Mouse (Mus musculus) heart, adult 9 months (tissue): ENCODE data around the gene Srp54a.
"Not testable (repeated sequence)": the region's sequence is repeated elsewhere in the genome, so short reads cannot be mapped to it uniquely, and the experiment has no call there.

Source experiments
- DNase-seq, 2 experiments: peaks; one replicate each; pipeline ENCODE4 v3.0.0; 2022; ENCODE audit warnings: low spot score in 2 of 2

The Srp54a gene

DNA sequence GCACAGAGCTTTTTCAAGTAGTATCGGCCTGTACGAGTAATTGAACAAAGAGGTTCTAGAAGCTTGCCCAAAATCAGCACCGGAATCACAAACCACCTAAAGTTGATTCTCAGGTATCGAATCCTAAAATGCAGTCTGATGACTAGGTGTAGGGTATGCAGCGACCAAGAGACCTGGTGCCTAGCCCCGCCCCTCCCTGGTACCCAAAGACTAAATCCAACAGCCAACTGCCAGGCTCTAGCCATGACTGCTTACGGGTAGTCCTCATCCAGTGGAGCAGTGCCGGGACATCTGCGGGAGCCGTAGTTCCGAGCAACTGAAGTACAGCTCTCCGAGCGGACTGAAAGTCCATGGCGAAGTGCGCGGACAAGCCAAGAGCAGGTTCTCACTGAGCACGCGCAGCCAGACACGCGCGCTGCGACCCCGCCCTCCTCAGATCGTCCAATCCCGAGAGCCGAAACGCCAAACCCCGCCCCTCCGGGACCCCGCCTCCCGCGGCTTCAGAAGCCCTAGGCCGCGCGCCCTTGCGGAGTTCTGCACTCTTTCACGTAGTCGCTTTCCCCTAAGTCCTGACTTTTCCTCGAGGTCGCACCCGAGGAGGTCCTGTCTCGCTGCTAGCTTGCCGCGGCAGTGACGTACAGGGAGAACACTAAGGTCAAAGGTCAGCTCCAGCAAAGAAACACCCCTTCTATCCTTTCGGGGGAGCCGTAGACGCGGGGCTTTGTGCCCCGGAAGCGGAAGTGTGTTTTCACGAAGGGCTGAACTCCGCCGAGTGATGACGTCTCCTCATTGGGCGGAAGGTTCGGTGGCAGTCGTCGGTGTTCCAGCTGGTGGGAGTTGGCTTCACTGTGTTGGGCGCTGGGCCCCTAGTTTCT is at the start of gene Srp54a, which contains the start of gene 2700097O09Rik:
TSS of gene Srp54a (plus strand) at position 537 of the 875 bp plus-strand sequence.
TSS of gene 2700097O09Rik (minus strand) at position 385 of the 875 bp plus-strand sequence.
- DNase-seq = peak; percentile 94 to 95

DNA sequence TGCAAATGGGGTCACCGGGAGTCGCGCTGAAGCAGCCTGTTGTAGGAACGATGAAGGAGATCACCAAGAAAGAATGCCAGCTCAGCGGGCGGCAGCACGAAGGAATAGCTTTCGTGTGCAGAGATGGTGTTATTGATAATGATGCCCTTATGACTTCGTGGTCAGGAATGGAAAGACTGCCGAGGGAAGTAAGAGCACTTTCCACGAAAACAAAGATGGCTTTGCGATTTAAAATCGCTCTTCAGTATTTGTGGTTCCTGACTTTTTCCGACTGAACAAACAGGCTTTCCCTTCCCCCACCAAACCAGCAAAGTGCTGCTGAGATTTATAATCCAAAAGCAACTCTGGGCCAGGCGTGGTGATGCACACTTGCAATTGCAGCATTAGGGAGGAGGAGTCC is 39.1 kb upstream of the Srp54a start:
- DNase-seq = no peak

DNA sequence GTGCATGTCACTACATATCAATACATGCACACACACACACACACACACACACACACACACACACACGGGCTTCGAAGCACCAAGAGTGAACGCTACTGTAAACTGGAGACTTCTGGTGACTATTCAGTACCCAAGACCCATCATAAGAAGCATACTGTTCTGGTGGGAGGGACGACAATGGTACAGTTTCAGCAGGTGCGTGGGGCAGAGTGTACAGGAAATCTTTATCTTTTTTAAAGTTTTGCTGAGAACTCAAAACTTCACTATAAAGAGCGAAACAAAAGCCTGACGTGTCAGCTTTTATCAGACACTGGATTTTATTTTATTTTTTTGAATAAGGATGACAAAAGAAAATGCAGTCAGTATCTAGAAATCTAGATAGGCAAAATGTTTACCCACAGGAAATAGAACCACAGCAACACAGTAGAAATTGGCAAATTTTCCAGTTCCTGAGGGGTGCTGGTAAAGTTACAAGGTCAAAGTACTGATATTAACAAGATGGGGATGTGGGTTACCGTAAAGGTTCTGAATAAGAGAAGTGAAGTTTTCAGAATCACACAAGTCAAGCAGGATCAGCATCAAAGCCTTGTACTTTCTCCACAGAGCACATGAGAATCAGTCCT is 30.2 kb upstream of the Srp54a start:
- no peak for DNase-seq

DNA sequence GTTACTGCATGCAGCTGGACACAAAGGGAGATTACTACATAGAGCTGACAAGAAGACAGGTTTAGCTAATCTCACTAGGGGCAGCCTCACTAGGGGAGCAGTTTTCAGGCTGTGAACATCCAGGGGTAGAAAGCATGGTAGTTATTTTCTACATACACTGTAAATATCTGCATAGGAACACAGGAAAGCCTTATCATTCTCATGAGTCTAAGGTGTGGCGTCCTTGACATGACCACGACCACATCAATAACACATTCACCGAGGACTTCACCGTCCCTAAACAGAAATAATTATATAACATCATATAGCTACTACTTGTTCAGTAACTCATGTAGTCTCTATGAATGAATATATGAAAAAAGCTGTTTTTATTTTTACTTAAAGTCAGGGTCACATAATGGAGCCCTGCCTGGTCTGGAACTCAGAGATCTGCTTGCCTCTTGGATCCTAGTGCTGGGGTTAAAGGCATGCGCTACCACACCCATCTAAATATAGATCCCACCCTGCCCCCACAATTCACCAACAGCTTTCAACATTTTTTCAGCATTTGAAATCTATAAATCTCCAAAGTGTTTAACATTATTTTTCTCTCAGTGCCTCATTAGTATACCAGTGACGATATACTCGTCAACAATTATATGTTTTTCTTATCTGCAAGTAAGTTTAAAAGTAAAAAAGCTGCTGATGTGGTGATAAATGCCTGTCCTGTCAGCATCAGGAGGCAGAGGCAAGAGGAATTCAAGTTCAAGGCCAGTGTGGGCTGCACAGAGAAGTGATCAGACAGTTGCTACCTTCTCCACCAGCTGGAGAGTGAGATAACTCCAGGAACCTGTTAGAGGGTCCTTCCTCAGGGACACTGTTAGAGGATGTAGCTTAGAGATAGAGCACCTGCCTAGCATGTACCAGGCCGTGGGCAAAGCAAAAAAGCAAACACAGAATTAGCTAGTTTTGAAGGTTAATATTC is 28.6 kb upstream of the Srp54a start:
- DNase-seq = no peak

DNA sequence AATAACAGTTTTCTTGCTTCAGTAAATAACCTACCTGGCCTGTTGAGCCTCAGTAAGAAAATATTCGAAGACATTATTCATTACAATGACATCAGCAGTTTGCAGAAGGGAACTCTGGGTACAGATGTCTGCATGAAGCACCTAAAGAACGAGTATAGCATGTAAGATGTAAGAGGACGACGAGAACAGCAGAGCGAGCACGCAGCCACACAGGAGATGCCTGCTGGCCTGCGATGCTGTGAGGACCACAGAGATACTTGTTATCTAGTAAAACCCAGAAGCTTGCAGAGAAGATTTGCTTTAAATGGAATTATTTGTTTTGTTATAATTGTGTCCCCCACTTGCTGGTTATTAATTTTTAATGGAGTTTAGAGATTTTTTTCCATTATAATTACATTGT is 26.8 kb upstream of the Srp54a start:
- no peak for DNase-seq

DNA sequence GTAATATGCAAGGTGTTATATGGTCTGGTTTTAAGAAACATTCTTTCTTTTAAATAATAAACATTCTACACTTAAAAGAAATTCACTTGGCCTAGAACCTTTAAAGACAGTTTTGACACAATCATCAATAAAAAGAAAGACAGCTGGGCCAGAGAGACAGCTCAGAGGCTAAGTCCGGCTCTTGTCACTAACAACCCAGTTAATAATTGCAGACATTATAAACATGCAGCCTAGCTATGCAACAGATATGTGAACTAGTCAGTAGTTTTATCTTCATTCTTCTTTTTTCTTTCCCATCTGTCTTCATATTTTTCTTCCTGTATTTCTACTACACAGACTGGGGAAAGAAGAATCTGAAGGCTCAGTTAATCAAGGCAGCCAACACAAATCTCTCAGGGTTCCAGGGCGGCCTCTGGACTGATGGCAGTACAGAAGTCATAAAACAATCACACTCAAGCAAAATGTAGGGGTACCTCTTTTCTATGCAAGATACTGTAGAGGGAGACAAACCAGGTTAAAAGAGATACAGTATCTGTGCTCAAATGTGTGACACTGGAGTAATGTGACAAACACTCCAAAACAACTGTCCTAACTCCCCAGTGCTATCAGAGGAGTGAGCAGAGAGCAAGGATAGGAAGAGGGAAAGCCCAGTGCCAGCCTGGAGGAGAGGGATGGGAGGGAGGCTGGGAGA is 25.4 kb upstream of the Srp54a start:
- DNase-seq = no peak

DNA sequence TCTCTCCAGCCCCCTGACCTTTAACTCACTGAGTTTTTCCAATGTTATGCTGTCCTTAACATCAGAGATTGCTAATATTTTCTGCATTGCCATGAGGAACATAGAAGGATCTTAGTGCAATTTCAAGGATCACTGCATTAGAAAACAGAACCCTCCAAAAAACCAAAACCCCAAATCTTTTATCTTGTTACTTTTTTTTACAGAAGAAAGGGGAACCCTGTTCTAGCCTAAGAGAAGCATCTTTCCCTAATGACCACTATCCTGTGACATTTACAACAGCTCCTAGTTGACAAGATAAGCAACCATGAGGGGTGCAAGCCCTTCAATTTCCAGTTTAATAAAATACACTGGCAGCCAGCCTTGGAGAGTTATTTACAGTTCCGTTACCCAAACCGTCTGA is 23.4 kb upstream of the Srp54a start:
- no peak for DNase-seq

DNA sequence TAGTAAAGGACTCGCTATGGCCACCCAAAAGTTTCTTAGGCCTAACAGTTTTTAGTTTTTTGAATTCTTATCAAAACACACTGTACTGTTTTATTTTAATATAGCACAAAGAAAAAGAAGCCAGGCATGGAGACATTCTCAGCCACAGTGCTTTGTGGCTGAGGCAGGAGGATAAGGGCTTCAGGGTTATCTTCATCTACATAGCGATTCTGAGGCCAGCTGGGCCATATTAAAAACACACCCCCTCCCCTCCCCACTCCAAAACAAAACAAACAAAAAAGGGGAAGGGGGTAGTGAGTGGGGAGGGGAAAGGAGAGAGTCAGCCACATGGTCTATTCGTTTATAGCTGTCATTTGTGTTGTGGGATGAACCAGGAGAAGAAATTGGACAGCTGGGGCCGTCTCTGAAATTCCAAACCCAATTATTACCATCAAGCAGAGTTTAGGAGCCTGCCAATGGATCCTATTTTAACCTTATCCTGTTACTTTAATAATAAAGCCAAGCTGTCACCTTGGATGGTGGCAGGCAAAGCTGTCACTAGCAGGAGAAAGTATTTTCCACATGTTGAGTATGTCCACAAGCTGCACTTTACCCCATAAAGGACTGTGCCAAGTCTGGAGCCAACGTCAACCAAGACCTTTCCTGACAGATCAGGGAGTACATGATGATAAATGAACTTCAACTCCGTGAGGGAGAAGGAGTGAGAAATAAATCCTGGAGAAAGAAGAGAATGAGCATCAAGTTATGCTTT is 21.0 kb upstream of the Srp54a start:
- peak; percentile 30 to 46 for DNase-seq

DNA sequence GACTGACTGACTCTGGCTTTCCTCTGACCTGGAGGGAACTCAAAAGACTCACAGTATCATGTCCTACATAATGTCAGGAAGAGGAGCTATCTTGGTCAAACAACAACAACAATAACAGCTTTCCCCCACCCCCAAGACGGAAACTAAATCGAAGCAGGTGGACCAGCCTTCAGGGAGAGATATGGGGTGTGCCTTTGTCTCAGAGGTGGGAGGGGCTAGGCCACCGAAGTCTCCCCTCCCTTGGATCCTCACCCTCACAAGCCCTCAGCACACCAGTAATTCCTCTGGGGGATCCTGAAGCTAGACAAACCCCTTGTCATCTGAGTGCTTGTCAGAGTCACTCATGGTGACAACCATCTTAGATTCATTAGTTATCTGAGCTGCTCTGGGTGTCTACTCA is 20.2 kb upstream of the Srp54a start:
- DNase-seq = no peak

DNA sequence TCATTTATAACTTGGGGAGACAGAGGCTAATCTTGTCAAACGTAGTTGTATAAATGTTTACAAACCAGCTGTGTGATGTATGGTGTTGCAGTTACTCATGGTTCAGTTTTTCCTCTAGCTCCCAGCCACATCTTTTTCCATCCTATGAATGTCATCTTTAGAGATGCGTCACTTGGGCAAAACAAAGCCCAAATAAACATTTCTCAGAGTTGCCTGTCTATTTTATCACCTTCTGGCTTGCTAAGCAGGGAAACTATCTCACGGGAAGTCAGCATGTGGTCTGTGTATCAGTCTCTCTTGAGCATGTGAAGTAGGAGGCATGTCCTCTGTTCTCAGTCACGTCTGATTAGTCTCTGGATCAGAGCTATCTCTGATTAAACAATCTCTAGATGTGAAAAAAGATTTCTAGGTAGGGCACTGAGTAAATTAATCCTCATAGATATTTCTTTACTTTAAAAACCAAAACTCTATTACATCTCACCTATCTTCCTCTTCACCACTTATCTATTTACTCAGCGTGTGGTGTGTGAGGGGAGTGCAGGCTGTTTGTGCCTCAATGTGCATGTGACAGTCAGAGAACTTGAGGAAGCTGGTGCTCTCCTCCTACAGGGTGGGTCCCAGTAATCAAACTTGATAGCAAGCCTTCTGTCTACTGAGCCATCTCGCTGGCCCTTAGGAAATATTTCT is 19.7 kb upstream of the Srp54a start:
- DNase-seq = no peak

DNA sequence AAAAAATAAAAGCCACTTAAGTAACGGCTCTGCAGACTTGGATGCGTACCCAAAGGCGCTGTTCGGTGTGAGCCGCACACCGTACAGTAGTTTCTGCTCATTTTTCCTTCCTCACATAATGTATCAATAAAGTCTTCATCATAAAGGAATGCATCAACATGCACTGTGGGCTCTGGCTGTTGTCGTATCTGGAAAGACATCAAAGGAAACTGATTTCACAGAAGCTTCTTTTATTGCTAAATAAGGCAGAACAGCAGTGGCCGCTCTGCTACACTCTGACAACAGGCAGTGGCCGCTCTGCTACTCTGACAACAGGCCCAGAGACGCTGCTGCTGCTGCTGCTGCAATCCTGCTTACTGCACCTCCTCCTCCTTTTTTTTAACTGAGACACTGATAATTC is 19.1 kb upstream of the Srp54a start:
- no peak for DNase-seq

DNA sequence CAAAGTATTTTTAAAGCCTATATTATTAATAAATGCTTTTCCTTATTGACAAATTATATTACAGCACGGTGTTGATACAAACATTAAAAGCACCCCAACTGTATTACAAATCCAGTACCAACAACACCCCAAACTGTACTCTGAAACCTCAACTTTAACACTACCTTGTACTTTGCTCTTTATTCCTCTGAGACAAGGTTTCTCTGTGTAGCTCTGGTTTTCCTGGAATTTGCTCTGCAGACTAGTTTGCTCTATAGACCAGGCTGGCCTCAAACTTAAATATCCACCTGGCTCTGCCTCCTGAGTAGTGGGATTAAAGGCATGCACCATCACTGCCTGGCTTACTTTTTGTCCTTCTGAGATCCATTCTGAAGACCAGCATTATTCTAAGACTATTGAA is 17.9 kb upstream of the Srp54a start:
- no peak for DNase-seq

DNA sequence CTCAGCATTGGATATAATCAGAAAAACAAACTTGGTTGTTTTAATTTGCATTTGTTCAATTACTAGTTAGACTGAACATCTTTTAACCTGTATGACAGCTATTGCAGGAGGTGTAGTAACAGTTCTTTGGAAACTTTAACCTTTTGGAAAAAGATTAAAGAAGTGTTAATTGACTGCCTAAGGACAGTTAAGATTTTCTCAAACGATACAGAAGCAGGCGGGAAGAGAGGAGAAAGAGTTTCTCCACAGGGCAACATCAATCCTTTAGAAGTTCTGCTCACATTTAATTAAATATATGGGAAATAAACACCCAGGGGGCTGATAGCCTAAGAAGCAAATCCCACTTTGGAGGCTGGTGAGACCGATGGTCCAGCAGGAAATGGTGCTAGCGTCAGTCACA is 7.6 kb upstream of the Srp54a start:
- DNase-seq = no peak

DNA sequence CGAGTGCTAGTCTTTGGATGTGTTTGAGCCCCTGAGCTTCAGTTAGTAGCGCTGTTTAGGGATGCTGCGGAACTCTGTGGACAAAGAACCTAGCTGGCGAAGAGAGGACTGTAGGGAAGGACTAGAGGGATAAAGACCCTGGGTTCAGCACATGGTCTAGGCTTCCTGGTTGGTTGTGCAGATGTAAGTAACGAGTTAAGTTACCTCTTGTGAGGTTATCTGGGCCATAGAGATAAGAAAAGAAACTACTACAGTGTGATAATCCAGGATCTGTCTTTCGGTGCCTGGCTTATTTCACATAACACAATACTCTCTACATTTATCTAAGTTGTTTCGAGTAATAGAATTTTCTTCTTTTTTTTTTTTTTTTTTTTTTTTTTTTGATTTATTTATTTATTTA is 6.4 kb upstream of the Srp54a start:
- no peak for DNase-seq

DNA sequence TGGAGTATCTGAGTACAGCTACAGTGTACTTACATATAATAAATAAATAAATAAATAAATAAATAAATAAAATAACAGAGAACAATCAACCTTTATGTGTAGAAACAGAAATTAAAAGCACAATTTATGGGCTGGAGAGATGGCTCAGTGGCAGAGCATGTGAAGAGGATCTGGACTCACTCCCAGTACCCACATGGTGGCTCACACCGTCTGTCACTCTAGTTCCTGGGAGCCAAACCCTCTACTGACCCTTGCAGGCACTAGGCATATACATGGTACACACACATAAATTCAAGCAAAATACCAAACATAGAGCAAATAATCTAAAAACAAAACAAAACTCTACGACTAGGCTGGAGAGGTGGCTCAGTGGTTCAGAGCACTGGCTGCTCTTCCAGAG is 4.8 kb upstream of the Srp54a start:
- no peak for DNase-seq

DNA sequence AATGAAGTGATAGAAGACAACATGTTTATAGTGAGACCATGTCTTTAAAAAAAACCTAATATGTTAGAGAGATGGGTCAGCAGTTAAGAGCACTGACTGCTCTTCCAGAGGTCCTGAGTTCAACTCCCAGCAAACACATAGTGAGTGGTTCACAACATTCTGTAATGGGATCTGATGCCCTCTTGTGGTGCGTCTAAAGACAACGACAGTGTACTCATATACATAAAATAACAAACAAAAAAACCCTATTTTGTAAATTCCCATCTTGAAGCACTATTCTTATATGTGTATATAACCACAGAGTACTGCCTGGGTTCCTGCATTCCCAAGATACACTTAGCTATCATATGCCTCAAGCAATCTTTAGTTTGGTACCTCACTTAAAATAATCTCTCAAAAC is 1.4 kb upstream of the Srp54a start:
- DNase-seq = not testable (repeated sequence)

DNA sequence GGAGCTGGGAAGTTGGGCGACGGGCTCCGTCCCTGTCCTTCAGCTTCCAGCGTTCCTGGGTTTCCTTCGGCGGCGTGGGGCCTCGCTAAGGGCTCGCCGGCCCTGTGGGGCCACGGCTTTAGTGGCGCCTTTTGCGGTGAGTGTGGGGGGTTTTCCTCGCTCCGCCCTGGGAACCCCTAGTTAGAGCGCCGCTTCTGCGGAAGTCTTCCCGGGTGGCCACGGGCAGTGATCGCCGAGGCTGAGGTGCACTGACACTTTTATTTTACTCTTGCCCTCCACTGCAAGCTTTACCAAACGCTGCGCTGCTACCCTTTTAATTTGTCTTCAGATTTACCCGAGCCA is 510 bp downstream of the Srp54a start:
- DNase-seq = not testable (repeated sequence)

DNA sequence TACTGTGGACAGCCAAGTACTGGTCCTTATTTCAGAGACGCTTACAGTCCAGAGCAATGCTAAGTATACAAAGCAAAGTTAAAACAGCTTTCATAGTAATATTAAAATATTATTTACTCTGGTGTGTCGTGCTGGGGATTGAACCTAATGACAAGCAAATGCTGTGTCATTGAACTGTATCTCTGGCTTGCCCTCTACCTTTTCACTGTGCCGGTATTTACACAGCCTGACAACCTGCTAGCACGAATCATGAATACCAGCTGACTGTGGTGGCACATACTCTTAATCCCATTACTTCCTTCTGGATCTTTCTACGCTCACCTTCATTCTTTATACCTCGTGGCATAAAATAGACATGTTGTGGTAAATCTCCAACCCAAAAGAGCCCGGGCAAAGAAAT is 12.1 kb downstream of the Srp54a start:
- DNase-seq = not testable (repeated sequence)

DNA sequence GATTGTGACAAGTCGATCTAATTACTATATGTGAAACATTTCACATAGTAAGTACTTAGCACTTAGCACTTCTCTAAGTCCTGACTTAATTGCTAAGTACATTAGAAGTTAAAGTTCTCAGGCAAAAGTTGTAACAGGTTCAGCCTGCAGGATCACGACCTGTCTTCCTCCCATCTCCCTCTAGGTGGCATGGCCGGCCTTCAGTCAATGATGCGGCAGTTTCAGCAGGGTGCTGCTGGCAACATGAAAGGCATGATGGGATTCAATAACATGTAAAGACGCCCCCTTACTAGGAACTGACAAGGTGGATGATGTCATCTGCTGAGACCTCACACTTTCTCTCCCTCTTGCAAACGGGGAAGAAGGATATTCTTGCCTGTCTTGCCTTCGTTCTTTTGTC is 32.6 kb downstream of the Srp54a start:
- not testable (repeated sequence) for DNase-seq

DNA sequence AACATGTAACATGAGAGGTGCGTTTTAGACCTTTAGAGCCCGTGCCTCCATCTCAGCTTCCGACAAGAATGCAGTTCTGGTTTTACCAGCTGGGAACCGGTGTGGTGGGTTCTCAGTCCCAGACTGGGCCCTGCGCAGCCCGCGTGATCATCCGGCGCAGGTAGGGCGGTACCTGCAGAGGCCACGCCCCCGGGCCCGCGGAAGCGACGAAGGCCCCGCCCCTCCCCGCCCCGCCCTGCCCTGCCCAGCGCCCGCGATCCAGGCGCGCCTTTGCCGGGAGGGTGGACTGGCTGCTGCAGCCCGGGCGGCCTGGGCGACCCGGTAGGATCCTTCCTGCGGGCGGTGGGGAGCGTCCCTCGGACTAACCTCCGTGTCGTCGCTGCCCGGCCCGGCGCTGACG is 44.2 kb downstream of the Srp54a start, which contains the start of gene Fam177a:
TSS of gene Fam177a (plus strand) at position 228 of the 400 bp plus-strand sequence.
- DNase-seq = not testable (repeated sequence)
